Mouse (Mus musculus): ENCODE measurements around the gene Rbm39.
"Not testable (repeated sequence)": the region's sequence is repeated elsewhere in the genome, so short reads cannot be mapped to it uniquely, and the experiment has no call there.

The Rbm39 gene

DNA sequence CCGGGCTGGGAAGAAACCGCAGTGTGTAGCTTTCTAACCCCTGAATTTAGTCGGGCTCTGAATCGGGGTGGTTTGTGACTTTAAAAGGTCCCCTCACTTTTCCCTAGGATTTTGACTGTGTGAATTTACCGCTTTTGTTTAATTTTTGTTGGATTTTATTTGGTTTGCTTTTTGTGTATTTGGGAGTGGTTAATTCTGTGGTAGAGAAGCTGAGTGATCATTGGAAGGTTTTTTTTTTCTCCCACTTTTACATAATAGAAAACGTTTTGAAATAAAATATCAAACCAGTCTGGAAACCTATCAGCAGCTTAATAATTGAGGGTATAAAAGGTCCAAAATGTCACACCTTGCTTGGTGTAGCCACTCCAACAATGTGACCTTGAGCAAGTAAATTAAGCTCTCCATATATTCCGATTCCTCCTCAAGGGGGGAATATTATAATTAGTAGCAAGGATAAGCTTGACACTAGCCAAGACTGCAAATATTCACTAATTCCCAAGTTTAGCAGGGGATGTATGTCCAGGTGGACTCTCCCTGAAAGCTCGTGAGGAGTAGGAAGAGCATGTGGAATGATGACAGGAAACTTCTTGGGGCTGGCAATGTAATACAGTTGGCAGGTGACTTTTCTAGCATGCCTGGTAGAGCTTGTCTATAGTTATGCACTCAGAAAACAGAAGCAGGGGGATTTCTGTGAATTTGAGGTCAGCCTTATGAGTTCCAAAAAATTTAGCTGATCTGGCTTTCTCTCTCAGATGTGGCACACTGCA lies 969 bp upstream of the Rbm39 start:
- DNase-seq (ENCODE audit: low read depth, low spot score), result no peak

DNA sequence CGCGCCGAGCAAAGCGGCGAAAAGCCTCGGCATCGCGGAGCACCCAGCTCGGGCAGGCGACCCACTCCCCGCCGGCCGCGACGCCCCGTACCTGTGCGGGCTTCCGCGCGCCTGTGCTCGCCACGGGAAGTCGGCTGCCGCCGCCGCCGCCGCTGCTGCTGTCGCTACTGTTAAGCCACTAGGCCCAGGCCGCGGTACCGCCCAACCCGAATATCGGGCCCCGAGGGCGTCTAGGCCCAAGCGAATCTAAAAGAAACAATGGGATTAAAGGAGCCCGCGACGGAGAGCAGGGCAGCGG lies 293 bp downstream of the Rbm39 start:
- no peak for DNase-seq (ENCODE audit: low read depth, low spot score)

DNA sequence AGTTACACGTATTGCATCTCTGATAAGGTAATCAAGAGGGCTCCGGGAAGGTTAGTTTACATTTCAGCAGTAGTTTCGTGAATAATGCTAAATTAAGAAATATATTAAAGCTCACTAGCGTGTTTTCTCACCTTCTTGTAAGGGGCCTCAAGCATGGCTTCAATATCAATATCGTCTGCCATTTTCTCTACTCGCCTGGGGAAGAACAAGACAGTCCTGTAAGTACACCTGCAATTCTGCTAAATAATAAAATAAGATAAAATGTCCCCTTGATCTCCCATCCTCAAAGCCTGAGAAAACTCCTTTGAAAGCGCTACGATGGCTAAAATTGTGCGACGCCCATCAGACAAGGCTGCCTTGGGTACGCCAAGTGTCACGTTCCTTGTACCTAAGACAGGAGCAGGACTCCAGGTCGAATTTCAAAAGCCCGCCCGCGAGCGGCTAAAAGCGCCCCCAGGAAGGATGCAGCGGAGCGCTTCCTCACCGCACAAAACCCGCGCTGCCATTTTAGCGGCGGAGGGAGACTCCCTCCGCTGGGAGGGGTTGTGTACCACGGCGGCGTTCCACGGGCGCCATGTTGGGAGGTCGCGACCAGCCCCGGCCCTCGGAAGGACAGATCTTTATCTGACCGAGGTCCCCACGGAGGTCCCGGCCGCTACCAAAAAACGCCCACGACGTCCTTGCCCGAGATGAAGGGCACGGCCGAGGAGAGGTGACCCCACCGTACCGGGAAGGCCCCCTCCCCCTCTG lies 817 bp downstream of the Rbm39 start:
- no peak for DNase-seq (ENCODE audit: low read depth, low spot score)

DNA sequence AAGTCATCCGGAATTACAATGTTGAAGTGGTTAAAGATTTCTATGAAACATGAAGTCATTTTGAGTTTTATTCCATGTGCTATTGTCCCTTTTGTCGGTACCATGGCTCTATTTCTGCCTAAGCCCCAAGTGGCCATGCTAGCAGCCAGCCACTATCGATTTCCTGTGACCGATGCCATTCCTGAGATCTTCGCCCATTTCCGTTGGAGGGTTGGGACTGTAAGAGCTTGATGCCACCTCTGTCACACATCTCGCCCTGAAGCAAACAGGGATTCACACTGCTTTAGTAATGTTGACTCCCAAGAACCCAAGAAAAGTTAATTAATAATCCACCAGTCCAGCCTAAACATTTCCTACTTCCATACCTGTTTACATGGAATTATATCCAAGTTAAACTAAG lies 2.4 kb downstream of the Rbm39 start:
- no peak for DNase-seq (ENCODE audit: low read depth, low spot score)

DNA sequence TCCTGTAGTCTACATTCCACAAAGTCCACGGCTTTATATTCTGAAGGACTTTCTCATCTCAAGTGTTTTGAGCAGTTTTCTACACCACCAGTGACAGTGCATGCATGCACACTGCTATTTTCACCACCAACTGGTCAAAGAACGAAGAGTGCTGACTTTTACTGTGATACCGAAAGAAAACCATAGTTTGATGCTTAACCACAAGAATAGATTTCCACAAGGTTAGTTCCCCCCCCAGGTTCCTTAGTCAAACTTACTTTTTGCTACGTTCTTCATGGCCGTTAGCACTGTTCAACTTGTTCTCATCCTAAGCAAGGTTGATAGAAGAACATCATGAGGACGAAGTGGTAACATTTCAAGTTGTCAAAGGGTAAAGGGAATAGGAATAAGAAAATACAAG lies 3.0 kb downstream of the Rbm39 start:
- DNase-seq (ENCODE audit: low read depth, low spot score), result no peak

DNA sequence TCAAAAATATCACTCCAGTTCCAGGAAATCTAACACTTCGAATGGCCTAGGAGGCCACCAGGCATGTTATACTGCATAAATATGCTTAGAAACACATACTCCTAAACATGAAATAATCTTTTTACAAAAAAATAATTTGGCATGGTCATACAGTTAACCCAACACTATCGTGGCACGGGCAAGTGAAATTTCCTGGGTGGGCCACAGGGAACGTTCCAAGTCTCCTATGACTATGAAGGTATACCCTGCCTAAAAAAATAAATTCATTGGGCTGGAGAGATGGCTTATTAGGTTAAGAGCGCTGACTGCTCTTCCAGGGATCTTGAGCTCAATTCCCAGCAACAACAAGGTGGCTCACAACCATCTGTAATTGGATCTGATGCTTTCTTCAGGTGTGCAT lies 13.5 kb downstream of the Rbm39 start:
- no peak for DNase-seq (ENCODE audit: low read depth, low spot score)

DNA sequence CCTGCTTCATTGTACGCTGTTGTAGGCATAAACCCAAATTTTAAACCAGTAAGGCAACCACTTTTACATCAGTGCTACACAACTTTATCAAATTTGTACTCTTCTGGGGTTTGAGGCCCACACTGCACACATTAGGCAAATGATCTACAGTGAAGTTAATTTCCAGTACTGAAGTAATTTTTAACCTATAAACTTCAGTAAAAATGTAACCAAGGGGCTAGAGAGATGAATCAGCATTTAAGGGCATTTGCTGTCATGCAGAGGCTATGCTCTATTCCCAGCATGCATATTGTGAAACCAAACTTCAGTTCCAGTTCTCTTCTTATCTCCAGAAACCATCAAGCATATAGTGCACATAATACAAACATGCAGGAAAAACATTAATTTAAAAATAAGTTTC lies 14.6 kb downstream of the Rbm39 start:
- DNase-seq (ENCODE audit: low read depth, low spot score), result no peak

DNA sequence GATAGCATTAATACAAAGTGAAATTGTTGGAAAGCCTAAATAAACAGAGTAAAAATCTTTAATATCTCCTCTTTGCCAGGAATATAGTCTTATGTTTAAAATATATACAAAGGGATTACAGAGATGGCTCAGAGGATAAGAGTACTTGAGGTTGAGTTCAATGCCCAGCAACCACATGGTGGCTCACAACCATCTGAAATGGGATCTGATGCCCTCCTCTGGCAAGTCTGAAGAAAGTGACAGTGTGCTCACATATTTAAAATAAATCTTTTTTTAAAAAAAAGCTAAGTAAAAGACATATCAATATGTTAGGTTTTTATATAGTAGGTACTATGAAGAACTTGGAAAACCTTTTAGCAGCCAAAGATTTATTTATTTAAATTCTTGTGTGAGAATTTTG lies 28.5 kb downstream of the Rbm39 start:
- no peak for DNase-seq (ENCODE audit: low read depth, low spot score)

DNA sequence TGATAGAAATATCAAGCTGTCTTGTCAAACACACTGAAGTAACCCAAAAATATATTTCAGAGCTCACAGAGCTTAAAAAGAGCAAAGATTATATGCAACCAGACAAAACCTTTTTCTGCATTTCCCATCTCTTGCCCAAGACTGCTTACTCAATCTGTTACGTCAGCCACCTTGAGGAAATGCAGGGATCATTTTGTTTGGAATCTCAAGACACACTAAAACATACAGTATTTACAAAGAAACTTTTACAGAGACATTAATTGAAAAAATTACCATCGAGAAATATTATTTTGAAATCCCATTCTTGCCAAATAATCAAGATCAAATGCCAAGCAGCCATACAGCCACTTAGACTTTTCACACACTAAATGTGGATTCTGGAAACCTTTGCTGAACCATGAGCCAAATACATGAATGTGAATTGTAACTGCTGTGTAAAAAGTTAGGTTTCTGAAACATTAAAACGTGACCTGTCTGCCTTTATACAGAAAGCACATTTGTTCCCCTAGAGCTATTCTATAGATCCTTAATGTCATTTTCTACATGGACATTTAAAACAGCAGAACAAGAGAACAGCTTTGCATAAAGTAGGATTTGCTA lies 32.6 kb downstream of the Rbm39 start:
- DNase-seq (ENCODE audit: low read depth, low spot score), result no peak

DNA sequence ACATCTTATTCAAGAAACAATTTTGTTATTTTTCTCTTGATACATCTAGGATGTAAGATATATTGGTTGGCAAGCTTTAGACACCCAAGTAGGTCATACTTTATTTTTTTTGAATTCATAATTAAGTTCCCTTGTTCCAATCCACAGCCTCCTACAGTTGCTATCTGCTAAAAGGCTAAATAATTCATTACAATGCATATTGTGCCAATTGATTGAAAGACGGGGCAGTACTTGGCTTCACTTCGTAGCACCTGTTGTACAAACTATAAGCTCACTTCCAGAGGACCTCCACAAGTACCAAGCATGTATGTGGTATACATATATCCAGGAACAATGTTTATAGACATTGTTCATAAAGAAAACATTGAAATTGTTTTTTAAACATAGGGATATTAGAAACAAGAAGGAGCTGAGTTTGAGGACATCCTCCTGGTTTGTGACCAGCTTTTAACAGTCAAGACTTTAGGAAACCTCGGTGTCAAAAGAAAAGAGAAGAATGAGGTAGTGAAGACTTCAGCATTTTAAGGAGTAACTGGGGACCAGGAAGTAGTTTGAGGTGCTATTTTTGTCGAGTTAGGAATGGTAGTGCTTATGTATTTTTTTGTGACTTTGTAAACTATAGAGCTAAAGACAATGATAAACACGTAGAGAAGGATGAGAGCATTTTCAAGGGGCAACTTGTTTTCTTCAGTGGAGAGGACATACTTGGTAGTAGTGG lies 33.6 kb downstream of the Rbm39 start:
- DNase-seq (ENCODE audit: low read depth, low spot score), result no peak

DNA sequence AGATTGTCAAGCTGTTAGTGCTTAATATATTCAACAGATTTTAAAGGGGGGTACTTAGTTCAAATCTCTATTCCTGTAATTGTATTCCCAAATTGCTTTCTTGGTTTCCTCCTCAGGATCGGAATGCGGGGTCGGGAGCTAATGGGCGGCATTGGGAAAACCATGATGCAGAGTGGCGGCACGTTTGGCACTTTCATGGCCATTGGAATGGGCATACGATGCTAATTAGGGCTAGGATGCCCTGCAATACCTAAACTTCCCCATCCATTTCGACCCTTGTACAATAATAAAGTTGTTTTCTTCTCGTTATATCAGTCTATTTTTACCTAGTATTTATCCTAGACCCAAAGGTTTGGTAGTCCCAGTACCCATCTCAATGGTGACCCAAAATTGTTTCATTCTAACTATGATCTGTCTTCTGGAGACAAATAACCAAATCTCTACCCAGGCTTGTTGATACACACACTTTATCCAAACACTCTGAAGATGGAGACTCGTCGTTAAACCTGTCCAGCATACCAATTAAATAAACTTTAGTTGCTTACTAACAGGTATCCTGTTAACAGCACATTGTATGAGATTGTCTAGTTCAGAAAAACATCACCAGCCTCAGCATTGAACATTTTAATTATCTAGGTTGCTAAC lies 34.4 kb downstream of the Rbm39 start:
- no peak for DNase-seq (ENCODE audit: low read depth, low spot score)

DNA sequence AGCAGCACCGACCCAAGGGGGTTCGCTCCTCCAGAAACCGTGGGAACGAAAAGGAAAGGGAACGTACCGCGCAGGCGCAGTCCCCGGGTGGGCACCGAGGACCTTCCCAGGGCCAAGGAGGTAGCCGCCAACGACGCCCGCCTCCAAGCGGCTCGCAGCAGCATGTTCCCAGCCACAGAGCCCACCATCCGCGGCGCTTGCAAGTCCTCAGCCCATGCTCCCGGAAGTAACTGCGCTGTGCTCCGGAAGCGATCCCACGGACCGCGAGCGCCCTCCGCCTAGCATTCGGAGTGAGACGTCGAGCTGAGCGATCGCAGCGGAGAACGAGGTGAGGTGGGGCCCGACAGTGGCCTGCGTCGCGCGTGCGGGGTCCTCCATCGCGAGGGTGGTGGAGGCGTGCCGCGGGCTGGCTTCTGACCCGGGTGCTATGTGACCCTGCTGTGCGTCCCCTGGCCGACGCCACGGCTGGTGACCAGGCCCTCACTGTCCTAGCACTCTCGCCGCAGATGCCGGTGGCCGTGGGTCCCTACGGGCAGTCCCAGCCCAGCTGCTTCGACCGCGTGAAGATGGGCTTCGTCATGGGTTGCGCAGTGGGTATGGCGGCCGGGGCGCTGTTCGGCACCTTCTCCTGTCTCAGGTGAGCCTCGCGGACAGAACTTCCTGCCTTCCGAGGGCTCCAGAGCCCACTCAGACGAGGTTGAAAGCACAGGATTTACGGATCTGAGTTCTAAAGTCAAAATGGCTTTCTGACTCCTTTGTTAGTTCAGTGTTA lies 35.9 kb downstream of the Rbm39 start, which contains the start of the genes Romo1 and Nfs1:
Romo1 (plus strand) TSS at position 87 of the 772 bp plus-strand sequence.
Nfs1 (minus strand) TSS at position 234 of the 772 bp plus-strand sequence.
- DNase-seq (ENCODE audit: low read depth, low spot score), result peak; percentile 88

DNA sequence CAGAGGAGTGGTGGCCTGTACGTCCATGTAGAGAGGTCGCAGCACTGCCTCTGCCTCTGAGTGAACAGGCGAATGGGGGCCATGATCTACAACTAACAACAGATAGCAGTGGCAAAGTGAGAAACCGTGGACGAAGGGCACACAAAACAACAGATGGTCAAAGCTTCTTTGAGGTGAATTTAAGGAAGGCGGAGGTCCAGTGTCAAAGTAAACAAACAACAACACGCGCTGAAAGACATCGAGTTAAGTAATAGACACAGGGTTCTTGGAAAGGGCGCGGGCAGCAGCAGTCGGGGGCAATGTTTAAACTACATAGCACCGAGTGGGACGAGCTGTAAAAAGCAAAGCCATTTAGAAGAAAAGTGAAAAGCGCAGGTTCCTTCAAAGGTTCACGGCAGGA lies 36.7 kb downstream of the Rbm39 start:
- no peak for DNase-seq (ENCODE audit: low read depth, low spot score)

DNA sequence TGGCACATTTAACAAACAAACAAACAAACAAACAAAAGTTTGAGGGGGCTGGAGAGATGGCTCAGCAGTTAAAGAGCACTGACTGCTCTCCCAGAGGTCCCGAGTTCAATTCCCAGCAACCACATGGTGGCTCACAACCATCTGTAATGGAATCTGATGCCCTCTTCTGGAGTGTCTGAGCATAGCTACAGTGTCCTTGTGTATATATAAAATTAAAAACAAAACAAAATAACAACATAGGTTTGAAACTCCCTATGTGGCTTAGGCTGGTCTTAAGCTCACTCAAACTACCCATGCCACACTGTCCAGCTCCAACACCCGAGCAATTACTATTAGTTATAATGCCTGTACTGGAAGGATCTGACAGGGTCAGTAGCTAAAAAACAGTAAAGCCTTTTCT lies 37.2 kb downstream of the Rbm39 start:
- no peak for DNase-seq (ENCODE audit: low read depth, low spot score)

DNA sequence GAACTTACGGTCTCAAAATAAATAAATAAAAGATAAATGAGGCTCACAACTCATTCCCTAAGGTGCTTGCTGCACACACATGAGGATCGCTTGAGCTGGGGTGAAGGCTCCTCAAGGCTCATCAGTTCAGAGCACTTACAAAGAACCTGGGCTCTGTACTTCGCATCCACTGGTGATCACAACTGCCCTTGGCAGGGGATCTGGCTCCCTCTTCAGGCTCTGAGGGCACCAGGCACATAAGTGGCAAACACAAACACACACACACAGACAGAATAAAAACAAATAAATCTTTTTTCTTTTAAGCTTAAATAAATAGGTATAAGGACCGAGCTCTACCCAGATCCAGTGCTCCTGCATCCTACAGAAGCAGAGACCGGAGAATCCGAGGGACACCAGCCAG lies 44.3 kb downstream of the Rbm39 start:
- no peak for DNase-seq (ENCODE audit: low read depth, low spot score)

DNA sequence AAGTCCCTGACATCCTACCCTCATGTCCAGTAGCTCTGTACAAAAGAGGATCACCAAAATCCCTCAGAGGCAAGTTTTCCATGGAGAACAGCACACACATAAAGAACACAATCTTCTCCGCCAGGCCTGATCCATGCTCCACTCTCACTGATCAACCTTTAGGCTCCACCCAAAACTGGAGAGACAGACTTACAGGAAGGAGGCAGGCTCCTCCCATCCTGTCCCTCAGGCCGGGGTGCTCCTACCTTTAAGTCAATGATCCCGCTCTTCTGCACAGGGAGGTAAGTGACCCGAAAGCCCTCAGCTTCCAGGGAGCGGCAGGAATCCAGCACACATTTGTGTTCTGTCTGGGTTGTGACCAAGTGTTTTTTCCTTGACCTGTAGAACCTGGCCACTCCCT lies 45.9 kb downstream of the Rbm39 start:
- DNase-seq (ENCODE audit: low read depth, low spot score), result no peak

DNA sequence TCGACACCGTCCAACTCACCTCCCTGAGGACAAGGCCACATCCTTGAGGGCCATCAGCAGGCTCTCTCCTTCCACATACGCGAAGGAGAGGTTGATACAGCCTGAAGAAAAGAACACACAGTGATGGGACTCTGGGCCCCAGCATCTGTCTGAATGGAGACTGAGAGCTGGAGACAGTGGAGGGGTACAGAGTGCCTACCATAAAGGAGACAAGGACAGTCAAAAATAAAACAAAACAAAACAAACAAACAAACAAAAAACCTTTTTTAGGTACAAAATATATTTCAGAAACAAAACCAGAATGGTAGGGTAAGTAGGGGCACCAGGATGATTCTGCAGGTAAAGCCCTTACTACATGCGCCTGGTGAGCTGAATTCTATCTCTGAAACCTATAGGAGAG lies 53.0 kb downstream of the Rbm39 start, which contains the start of gene Gm28036:
Gm28036 (minus strand) TSS at position 101 of the 400 bp plus-strand sequence.
- no peak for DNase-seq (ENCODE audit: low read depth, low spot score)

DNA sequence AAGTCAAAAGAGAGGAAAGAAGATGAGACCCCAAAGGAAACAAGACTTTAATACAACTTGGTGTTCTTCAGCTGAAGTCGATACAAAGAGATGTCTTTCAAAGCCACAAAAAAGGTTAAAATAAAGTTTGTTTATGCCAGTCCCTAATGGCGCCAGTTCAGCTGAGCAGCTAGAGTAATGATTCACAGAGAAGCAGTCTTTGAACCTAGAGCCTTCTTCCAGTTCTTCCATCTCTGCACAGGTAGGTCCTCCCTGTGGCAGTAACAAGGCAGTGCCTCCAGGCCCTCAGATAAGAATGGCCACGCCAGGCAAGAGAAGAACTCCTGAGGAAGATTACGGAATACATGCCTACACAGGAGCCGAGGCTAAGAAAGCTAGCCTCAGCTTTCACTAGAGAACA lies 56.3 kb downstream of the Rbm39 start:
- no peak for DNase-seq (ENCODE audit: low read depth, low spot score)

DNA sequence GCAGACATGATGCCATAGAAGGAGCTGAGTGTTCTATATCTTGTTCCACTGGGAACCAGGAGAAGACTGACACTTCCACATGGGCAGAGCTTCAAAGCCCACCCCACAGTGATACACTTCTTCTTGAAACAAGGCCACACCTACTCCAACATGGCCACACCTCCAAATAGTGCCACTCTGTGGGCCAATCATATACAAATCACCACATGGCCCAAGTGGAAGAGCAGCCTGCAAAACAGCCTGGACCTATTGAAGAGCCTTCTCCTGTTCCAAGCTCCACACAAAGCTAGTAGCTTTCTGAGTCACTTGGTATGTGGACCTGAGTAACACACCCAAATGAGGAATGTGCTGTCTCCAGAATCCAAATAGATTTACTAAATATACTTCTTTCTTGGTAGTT lies 60.5 kb downstream of the Rbm39 start:
- DNase-seq (ENCODE audit: low read depth, low spot score), result no peak

DNA sequence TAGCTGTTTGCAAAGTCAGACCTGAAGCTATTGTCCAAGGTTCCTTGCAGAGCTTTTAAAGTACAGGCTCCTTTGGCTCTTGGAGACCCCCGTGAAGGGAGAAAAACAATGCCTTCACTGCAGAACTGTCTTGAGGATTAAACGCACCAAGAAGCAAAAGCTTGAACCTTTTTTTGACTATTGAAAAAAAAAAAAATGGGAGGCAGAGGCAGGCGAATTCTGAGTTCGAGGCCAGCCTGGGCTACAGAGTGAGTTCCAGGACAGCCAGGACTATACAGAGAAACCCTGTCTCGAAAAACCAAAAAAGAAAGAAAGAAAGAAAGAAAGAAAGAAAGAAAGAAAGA lies 68.0 kb downstream of the Rbm39 start:
- not testable (repeated sequence) for DNase-seq (ENCODE audit: low read depth, low spot score)

Data from WW6 (cell line).